Mouse (Mus musculus): ENCODE data around the gene Mpp2. TPM values are rescaled to one million over a fixed set of nuclear protein-coding genes. Genes with fewer than 3 reads are reported as not detected.
A peak's percentile ranks its signal among the peaks of the same experiment; 100 is the strongest.

Mpp2 gene
- polyA plus RNA-seq, 1 experiment from 2014 or later = 2.2 TPM

DNA sequence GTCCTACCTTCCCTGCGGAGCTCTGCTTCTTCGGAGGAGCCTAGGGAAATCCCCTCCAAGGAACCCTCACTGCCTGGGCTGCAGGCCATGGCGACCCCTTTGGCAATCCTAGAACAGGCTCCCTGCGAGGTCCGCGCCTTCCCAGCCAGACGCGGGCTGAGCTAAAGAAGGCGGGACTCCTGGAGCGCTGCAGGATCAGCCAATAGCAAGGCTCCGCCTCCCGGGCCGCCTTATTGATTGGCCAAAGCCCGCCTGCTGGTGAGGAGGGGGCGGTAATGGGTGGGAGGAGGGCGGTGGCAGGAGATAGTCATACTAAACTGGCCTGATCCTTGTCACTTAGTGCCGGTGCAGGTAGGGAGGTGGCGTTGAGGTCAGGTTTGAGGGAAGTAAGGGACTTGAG lies 6.0 kb downstream of the Mpp2 start:
- no peaks in the 10 kb centered on the region for H3K27me3 ChIP-seq (replicated peaks; ENCODE audit: control insufficient read depth, insufficient read depth, low read length)
- H3K36me3 ChIP-seq (ENCODE audit: control insufficient read depth, insufficient read depth) = no peaks in the 10 kb centered on the region
- no peak overlapping the region for H3K9ac ChIP-seq (ENCODE audit: low read depth, low read length)
- H3K4me3 ChIP-seq (ENCODE audit: low read depth, low read length) = peak overlapping the region; percentile 23
- H3K27ac ChIP-seq (ENCODE audit: low read depth, low read length) = no peak overlapping the region
- H3K4me1 ChIP-seq (replicated peaks; ENCODE audit: control insufficient read depth, insufficient read depth, low read length) = no peaks in the 10 kb centered on the region
- under 1% methylated on average over 18 of the region's 18 CpGs for WGBS
- no peaks in the 10 kb centered on the region for H3K9me3 ChIP-seq (ENCODE audit: control insufficient read depth)
- peak overlapping the region; percentile 62 for H3K4me2 ChIP-seq (replicated peaks; ENCODE audit: low read depth)
- peak; percentile 47 for ATAC-seq
- TF ChIP-seq CTCF (IDR thresholded peaks at IDR 0.05; ENCODE audit: low read depth) = peak; percentile 15; the same call in 1 of the 2 replicates

DNA sequence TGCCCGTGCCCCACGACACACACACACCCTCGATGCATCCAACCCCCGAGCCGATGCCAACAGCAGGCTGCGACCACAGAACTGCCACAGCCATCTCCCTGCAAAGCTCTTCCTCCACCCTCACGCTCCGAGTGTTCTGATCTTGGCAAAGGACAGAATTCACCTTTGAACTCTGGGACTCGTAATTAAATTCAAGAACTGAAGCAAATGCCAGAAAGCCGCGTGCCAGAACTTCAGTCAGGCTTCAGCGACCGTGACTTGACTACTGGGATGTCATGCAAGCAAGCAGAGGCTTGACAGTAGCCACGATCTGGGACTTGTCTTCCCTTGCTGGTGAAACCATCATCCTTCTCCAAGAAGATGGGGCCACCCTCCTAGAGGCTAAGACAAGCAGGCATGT lies 14.6 kb downstream of the Mpp2 start:
- 75% methylated on average over 14 of the region's 14 CpGs for WGBS
- H3K4me1 ChIP-seq (replicated peaks; ENCODE audit: control insufficient read depth, insufficient read depth, low read length) = no peaks in the 10 kb centered on the region
- no peaks in the 10 kb centered on the region for H3K27me3 ChIP-seq (replicated peaks; ENCODE audit: control insufficient read depth, insufficient read depth, low read length)
- no peak overlapping the region for H3K4me3 ChIP-seq (ENCODE audit: low read depth, low read length)
- no peak for TF ChIP-seq CTCF (IDR thresholded peaks at IDR 0.05; ENCODE audit: low read depth)
- no peak overlapping the region for H3K9ac ChIP-seq (ENCODE audit: low read depth, low read length)
- no peak overlapping the region for H3K27ac ChIP-seq (ENCODE audit: low read depth, low read length)
- H3K4me2 ChIP-seq (replicated peaks; ENCODE audit: low read depth) = no peak overlapping the region
- ATAC-seq = no peak
- no peaks in the 10 kb centered on the region for H3K9me3 ChIP-seq (ENCODE audit: control insufficient read depth)
- H3K36me3 ChIP-seq (ENCODE audit: control insufficient read depth, insufficient read depth) = no peaks in the 10 kb centered on the region

DNA sequence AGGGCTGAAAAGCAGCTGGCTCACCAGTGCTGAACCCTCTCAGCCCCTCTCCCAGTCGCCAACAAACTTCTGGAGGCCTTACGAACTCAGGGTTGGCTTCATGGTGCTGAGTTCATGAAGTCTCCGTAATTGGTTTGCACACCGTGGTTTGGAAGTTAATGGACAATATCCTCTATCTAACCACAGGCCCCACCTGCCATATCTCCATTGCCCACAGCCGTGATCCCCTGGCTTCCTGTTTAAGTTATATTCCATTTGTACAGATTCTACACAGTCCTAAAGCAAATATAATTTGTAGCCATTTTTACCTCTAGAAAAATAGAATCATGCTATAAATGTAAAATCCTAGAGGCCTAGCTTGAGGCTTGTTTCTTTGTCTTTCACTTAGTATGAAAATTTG lies 15.6 kb downstream of the Mpp2 start:
- Histone ChIP-seq H3K27ac (ENCODE audit: low read depth, low read length) (no peak overlapping the region), H3K9ac (ENCODE audit: low read depth, low read length) (no peak overlapping the region), H3K4me1 (replicated peaks; ENCODE audit: control insufficient read depth, insufficient read depth, low read length) (no peaks in the 10 kb centered on the region), H3K4me2 (replicated peaks; ENCODE audit: low read depth) (no peak overlapping the region), H3K36me3 (ENCODE audit: control insufficient read depth, insufficient read depth) (no peaks in the 10 kb centered on the region), H3K27me3 (replicated peaks; ENCODE audit: control insufficient read depth, insufficient read depth, low read length) (no peaks in the 10 kb centered on the region), H3K4me3 (ENCODE audit: low read depth, low read length) (no peak overlapping the region), H3K9me3 (ENCODE audit: control insufficient read depth) (no peaks in the 10 kb centered on the region)
- TF ChIP-seq CTCF (IDR thresholded peaks at IDR 0.05; ENCODE audit: low read depth) = no peak
- ATAC-seq = no peak
- 70% methylated on average over 5 of the region's 5 CpGs for WGBS

- no peaks in the 10 kb centered on the region for H3K4me1 ChIP-seq (replicated peaks; ENCODE audit: control insufficient read depth, insufficient read depth, low read length)
- H3K9me3 ChIP-seq (ENCODE audit: control insufficient read depth) = no peaks in the 10 kb centered on the region
- H3K9ac ChIP-seq (ENCODE audit: low read depth, low read length) = no peak overlapping the region
- peak overlapping the region; percentile 41 for H3K4me2 ChIP-seq (replicated peaks; ENCODE audit: low read depth)
- WGBS = 30% methylated on average over 13 of the region's 13 CpGs
- TF ChIP-seq CTCF (IDR thresholded peaks at IDR 0.05; ENCODE audit: low read depth) = no peak
- no peaks in the 10 kb centered on the region for H3K27me3 ChIP-seq (replicated peaks; ENCODE audit: control insufficient read depth, insufficient read depth, low read length)
- no peaks in the 10 kb centered on the region for H3K36me3 ChIP-seq (ENCODE audit: control insufficient read depth, insufficient read depth)
- H3K27ac ChIP-seq (ENCODE audit: low read depth, low read length) = no peak overlapping the region
- no peak for ATAC-seq
- H3K4me3 ChIP-seq (ENCODE audit: low read depth, low read length) = no peak overlapping the region
Measured at GRCm38 (mm10) chr11:102070426-102070825, 17.9 kb downstream of the Mpp2 start.

DNA sequence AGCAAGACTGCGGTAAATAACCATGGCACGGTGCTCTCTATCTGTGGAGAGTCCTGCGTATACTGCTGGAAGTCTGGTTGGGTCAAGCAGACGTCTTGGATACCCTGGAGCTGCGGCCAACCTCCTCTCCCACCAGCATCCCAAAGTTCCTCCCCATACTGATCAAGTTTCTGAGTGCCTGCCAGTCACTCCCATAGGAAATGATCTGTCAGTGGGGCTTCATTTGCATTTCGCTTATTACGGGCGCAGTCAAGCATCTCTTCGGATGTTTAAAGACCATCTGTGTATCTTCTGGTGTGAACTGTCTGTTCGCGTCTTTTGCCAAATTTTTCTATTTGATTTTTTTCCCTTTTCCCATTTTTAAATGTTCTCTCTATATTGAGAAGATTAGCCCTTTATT lies 18.7 kb downstream of the Mpp2 start:
- H3K9ac ChIP-seq (ENCODE audit: low read depth, low read length) = no peak overlapping the region
- H3K4me1 ChIP-seq (replicated peaks; ENCODE audit: control insufficient read depth, insufficient read depth, low read length) = no peaks in the 10 kb centered on the region
- no peak overlapping the region for H3K4me3 ChIP-seq (ENCODE audit: low read depth, low read length)
- no peak overlapping the region for H3K27ac ChIP-seq (ENCODE audit: low read depth, low read length)
- ATAC-seq = no peak
- WGBS = 72% methylated on average over 11 of the region's 11 CpGs
- no peaks in the 10 kb centered on the region for H3K36me3 ChIP-seq (ENCODE audit: control insufficient read depth, insufficient read depth)
- H3K27me3 ChIP-seq (replicated peaks; ENCODE audit: control insufficient read depth, insufficient read depth, low read length) = no peaks in the 10 kb centered on the region
- H3K4me2 ChIP-seq (replicated peaks; ENCODE audit: low read depth) = no peak overlapping the region
- TF ChIP-seq CTCF (IDR thresholded peaks at IDR 0.05; ENCODE audit: low read depth) = no peak
- no peaks in the 10 kb centered on the region for H3K9me3 ChIP-seq (ENCODE audit: control insufficient read depth)

DNA sequence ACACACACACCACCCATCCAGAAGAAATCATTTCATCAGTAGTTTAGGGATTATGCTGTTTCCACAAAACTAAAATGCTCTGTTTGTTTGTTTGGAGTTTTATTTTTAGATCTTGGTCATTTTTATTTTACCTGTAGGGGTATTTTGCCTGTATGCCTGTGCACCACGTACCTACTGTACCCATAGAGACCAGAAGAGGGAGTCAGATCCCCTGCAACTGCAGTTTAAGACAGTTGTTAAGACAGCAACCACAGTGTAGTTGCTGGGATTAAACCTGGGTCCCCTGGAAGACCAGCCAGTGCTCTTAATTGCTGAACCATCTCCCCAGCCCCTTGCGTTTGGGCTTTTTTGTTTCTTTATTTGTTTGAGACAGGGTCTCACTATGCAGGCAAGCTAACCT lies 19.3 kb downstream of the Mpp2 start:
- WGBS = 49% methylated on average over 2 of the region's 2 CpGs
- ATAC-seq = no peak
- H3K4me1 ChIP-seq (replicated peaks; ENCODE audit: control insufficient read depth, insufficient read depth, low read length) = no peaks in the 10 kb centered on the region
- no peak overlapping the region for H3K4me3 ChIP-seq (ENCODE audit: low read depth, low read length)
- peak; percentile 71 for TF ChIP-seq CTCF (IDR thresholded peaks at IDR 0.05; ENCODE audit: low read depth)
- H3K9me3 ChIP-seq (ENCODE audit: control insufficient read depth) = no peaks in the 10 kb centered on the region
- no peaks in the 10 kb centered on the region for H3K27me3 ChIP-seq (replicated peaks; ENCODE audit: control insufficient read depth, insufficient read depth, low read length)
- no peaks in the 10 kb centered on the region for H3K36me3 ChIP-seq (ENCODE audit: control insufficient read depth, insufficient read depth)
- H3K27ac ChIP-seq (ENCODE audit: low read depth, low read length) = no peak overlapping the region
- H3K4me2 ChIP-seq (replicated peaks; ENCODE audit: low read depth) = no peak overlapping the region
- no peak overlapping the region for H3K9ac ChIP-seq (ENCODE audit: low read depth, low read length)

GRCm38 (mm10) chr11:102063076-102063475 lies 25.2 kb downstream of the Mpp2 start:
- Histone ChIP-seq H3K27ac (ENCODE audit: low read depth, low read length) (no peak overlapping the region), H3K4me3 (ENCODE audit: low read depth, low read length) (no peak overlapping the region), H3K4me1 (replicated peaks; ENCODE audit: control insufficient read depth, insufficient read depth, low read length) (0 out of 2 replicates have a peak, but pooled peaks cover 5% of the 10 kb centered on the region), H3K9me3 (ENCODE audit: control insufficient read depth) (no peaks in the 10 kb centered on the region), H3K27me3 (replicated peaks; ENCODE audit: control insufficient read depth, insufficient read depth, low read length) (no peaks in the 10 kb centered on the region), H3K36me3 (ENCODE audit: control insufficient read depth, insufficient read depth) (no peaks in the 10 kb centered on the region), H3K4me2 (replicated peaks; ENCODE audit: low read depth) (no peak overlapping the region), H3K9ac (ENCODE audit: low read depth, low read length) (no peak overlapping the region)
- 59% methylated on average over 13 of the region's 13 CpGs for WGBS
- no peak for TF ChIP-seq CTCF (IDR thresholded peaks at IDR 0.05; ENCODE audit: low read depth)
- ATAC-seq = 0 out of 2 replicates have a peak, but pooled peaks have one; percentile 14
